Mouse (Mus musculus): ENCODE results near the gene Unkl. TPM values are rescaled to one million over a fixed set of nuclear protein-coding genes. Genes with fewer than 3 reads are reported as not detected.

Gene Unkl
- polyA plus RNA-seq (2016; fragmentation: Nextera tagmentation; extraction: Ambion mirVana), result 8.0 and 8.3 TPM in 2 replicates

DNA sequence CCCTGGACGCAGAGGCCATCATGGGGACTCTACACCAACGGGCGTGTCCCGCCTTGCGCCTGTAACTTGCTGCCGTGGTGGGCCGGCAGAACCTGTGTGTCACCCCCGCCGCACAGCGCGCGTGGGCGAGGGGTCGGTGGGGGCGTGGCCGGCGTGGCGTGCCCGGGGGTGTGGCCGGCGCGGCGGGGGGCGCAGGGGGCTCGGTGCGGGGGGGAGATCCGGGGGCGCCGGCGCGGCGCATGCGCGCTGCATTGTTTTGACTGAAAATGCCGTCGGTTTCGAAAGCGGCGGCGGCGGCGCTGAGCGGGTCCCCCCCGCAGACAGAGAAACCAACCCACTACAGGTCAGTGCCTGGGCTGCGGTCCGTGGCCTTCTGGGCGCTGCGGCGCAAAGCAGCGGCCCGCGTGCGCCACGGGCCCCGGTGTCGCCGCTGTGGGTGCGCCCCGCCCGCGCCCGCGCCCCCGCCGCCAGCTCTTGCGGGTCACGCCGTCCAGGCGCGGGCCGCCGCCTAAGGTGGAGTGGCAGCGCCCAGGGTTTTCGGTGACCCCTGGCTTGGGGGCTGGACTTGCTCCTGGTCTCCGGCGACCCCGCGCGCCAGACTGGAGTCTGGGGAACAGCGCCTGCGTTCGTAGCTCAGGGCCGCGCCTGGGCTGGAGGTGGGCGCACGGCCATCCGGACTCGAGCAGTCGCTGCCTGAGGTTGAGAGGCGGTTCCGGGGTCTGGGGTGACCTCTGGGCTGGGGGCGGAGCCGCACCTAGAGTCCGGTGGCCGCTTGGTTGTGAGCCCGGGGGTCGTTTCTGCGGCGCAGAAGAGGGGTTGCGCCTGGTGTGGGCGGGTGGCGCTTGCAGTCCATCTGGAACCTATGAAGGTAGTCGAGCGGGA, at the start of gene Unkl:
Gene Unkl, plus strand, starts transcription at position 248 of the 882 bp plus-strand sequence.
- H3K4me1 ChIP-seq, result peaks cover 53% of the 10 kb centered on the region
- DNase-seq (ENCODE audit: extremely low spot score, low spot score), result peak; percentile 67
- H3K27me3 ChIP-seq (ENCODE audit: poor library complexity, severe bottlenecking), result no peaks in the 10 kb centered on the region
- H3K36me3 ChIP-seq (replicated peaks), result peaks cover 35% of the 10 kb centered on the region
- no peaks in the 10 kb centered on the region for H3K9me3 ChIP-seq
- WGBS, result under 1% methylated on average over 103 of the region's 104 CpGs
- H3K27ac ChIP-seq, result peak within 1 kb of the TSS; percentile 92
- peak within 1 kb of the TSS; percentile 90 for H3K4me3 ChIP-seq

- WGBS, result 92% methylated on average over 1 of the region's 1 CpGs
- Histone ChIP-seq H3K4me3 (no peak overlapping the region), H3K36me3 (replicated peaks) (peaks cover 10% of the 10 kb centered on the region), H3K9me3 (no peaks in the 10 kb centered on the region), H3K27ac (no peak overlapping the region), H3K27me3 (ENCODE audit: poor library complexity, severe bottlenecking) (no peaks in the 10 kb centered on the region), H3K4me1 (peaks cover 14% of the 10 kb centered on the region)
- no peak for DNase-seq (ENCODE audit: extremely low spot score, low spot score)
Measured at GRCm38 (mm10) chr17:25138803-25139202, 49.4 kb upstream of the Unkl start.

GRCm38 (mm10) chr17:25139960-25140359, 48.2 kb upstream of the Unkl start:
- H3K27me3 ChIP-seq (ENCODE audit: poor library complexity, severe bottlenecking), result no peaks in the 10 kb centered on the region
- H3K4me1 ChIP-seq, result peaks cover 3% of the 10 kb centered on the region; the same call in 1 of the 2 replicates
- H3K9me3 ChIP-seq, result no peaks in the 10 kb centered on the region
- WGBS, result 69% methylated on average over 4 of the region's 4 CpGs
- no peak for DNase-seq (ENCODE audit: extremely low spot score, low spot score)
- no peak overlapping the region for H3K27ac ChIP-seq
- no peak overlapping the region for H3K4me3 ChIP-seq
- peaks cover 21% of the 10 kb centered on the region for H3K36me3 ChIP-seq (replicated peaks)

DNA sequence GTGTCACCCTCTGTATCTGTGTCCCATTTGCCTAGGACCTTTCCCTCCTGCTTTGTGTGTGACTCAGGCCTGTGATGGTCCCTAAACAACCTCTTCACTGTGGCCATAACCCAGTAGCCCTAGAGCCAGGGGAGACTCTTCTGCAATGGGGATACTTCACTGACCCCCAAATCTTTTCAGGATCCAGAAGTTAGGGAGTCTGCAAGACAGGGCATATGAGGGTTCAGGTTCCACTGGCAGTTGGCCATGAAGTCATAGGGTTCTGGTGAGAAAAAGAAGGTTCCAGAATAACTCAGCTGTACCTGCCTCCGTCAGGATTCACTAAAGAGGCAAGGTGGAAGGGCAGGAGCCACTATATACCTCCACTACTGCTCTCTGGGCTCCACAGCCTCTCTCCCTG, 26.0 kb upstream of the Unkl start, which contains the start of gene Ccdc154:
Gene Ccdc154, plus strand, starts transcription at position 301 of the 400 bp plus-strand sequence.
- no peaks in the 10 kb centered on the region for H3K27me3 ChIP-seq (ENCODE audit: poor library complexity, severe bottlenecking)
- H3K4me3 ChIP-seq, result no peak within 1 kb of the TSS
- WGBS, result 81% methylated on average over 1 of the region's 1 CpGs
- no peak within 1 kb of the TSS for H3K27ac ChIP-seq
- no peaks in the 10 kb centered on the region for H3K4me1 ChIP-seq
- peaks cover 42% of the 10 kb centered on the region for H3K36me3 ChIP-seq (replicated peaks)
- no peak for DNase-seq (ENCODE audit: extremely low spot score, low spot score)
- no peaks in the 10 kb centered on the region for H3K9me3 ChIP-seq

DNA sequence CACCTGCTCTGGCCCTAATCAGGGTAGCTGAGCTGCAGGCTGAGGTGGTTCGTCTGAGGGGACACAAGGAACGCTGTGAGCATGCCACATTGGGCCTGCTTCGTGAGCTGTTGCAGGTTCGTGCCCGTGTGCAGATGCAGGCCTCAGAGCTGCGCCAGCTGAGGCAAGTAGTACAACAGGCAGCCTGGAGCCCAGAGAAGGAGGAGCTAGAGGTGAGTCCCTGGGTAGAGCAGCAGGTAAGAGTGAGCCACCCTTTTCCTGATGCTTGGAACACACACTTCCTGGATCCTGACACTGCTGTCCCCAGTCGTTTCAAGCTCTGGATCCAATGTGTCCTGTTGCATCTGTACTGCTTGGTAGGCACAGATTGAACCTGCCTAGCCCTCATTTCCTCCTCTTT, 24.8 kb upstream of the Unkl start:
- DNase-seq (ENCODE audit: extremely low spot score, low spot score), result no peak
- 79% methylated on average over 7 of the region's 7 CpGs for WGBS
- Histone ChIP-seq H3K9me3 (no peaks in the 10 kb centered on the region), H3K27ac (no peak overlapping the region), H3K27me3 (ENCODE audit: poor library complexity, severe bottlenecking) (no peaks in the 10 kb centered on the region), H3K4me1 (no peaks in the 10 kb centered on the region), H3K36me3 (replicated peaks) (peaks cover 32% of the 10 kb centered on the region), H3K4me3 (no peak overlapping the region)

- H3K9me3 ChIP-seq, result no peaks in the 10 kb centered on the region
- no peak overlapping the region for H3K4me3 ChIP-seq
- no peaks in the 10 kb centered on the region for H3K27me3 ChIP-seq (ENCODE audit: poor library complexity, severe bottlenecking)
- no peak overlapping the region for H3K27ac ChIP-seq
- DNase-seq (ENCODE audit: extremely low spot score, low spot score), result no peak
- H3K36me3 ChIP-seq (replicated peaks), result peaks cover 21% of the 10 kb centered on the region
- no peaks in the 10 kb centered on the region for H3K4me1 ChIP-seq
- 88% methylated on average over 3 of the region's 3 CpGs for WGBS
Measured at GRCm38 (mm10) chr17:25164770-25165169, 23.4 kb upstream of the Unkl start.

DNA sequence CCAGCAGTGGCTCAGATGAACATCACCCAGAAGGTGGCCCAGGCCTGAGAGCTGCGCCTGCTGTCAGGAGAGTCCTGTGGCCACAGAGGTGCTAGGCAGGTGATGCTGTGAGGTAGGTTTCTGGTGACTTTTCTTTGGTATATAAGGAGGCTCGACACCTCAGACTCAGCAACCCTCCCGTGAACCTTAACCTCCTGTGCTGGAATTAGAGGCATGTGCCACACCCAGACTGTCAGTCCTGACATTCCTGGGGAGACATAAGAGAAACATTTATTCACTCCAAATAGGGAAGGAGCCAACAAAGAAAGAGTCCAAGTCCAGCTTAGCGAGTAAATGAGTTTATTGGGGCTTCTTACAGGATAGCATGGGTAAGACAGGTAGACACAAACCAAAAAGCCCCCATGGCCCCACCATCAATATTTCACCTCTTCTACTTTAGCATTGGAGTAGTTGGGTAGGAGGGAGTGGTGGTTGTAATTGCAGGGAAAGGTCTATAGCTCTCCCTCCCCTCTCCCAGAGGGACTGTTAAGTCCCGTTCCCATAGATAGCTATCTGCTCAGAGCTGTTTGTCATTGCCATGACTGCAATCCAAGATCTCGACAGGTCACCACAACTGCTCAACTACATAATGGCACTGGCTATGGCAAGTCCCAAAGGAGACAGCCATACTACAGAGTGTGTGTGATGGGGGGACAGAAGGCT, 22.1 kb upstream of the Unkl start:
- peaks cover 7% of the 10 kb centered on the region for H3K36me3 ChIP-seq (replicated peaks)
- H3K9me3 ChIP-seq, result no peaks in the 10 kb centered on the region
- H3K27ac ChIP-seq, result no peak overlapping the region
- WGBS, result 75% methylated on average over 6 of the region's 6 CpGs
- H3K4me3 ChIP-seq, result no peak overlapping the region
- DNase-seq (ENCODE audit: extremely low spot score, low spot score), result no peak
- H3K4me1 ChIP-seq, result no peaks in the 10 kb centered on the region
- H3K27me3 ChIP-seq (ENCODE audit: poor library complexity, severe bottlenecking), result no peaks in the 10 kb centered on the region

GRCm38 (mm10) chr17:25169706-25170105, 18.5 kb upstream of the Unkl start:
- DNase-seq (ENCODE audit: extremely low spot score, low spot score), result no peak
- Histone ChIP-seq H3K36me3 (replicated peaks) (no peaks in the 10 kb centered on the region), H3K9me3 (no peaks in the 10 kb centered on the region), H3K27me3 (ENCODE audit: poor library complexity, severe bottlenecking) (no peaks in the 10 kb centered on the region), H3K4me1 (no peaks in the 10 kb centered on the region), H3K27ac (no peak overlapping the region), H3K4me3 (no peak overlapping the region)
- WGBS, result 94% methylated on average over 2 of the region's 2 CpGs

DNA sequence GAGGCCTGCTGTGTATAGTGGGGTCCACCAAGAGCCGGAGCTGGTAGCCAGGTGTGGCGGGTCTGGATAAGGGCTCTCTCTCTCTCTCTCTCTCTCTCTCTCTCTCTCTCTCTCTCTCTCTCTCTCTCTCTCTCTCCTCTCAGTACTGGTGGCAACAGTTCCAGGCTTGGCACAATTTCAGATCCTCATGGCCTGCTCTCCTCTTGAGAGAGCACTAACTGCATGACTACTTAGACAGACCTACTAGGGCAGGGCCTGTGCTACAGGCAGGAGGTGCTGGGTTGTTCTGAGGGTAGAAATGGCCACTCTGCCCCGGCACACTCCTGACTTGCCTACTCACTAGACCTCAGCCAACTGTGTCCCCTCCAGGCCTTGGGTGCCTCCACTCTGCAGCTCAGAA, 15.6 kb upstream of the Unkl start:
- no peak for DNase-seq (ENCODE audit: extremely low spot score, low spot score)
- no peak overlapping the region for H3K27ac ChIP-seq
- H3K27me3 ChIP-seq (ENCODE audit: poor library complexity, severe bottlenecking), result no peaks in the 10 kb centered on the region
- 80% methylated on average over 3 of the region's 3 CpGs for WGBS
- no peak overlapping the region for H3K4me3 ChIP-seq
- H3K4me1 ChIP-seq, result peaks cover 8% of the 10 kb centered on the region
- H3K36me3 ChIP-seq (replicated peaks), result no peaks in the 10 kb centered on the region
- no peaks in the 10 kb centered on the region for H3K9me3 ChIP-seq

DNA sequence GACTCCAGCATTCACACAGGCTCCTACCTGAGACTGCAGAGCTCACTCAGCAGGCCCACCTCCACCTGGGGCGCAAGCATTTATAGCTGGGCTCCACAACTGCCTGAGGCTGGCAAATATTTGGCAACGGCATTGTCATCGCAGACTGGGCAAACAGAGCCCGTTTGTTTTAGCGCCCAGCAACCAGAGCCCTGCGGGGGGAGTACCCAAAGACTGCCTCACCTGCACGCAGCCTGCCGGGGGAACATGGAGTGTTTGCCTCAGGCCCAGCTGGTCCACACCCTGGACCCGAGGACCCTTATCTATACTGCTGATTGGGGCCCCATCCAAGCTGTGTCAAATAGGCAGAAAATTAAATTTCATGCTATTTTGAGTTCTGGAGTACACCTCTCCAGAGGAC, 12.8 kb upstream of the Unkl start, which contains the start of gene Gm38655:
Gene Gm38655, minus strand, starts transcription at position 61 of the 400 bp plus-strand sequence.
- no peak for DNase-seq (ENCODE audit: extremely low spot score, low spot score)
- Histone ChIP-seq H3K27ac (no peak within 1 kb of the TSS), H3K4me1 (peaks cover 8% of the 10 kb centered on the region), H3K9me3 (no peaks in the 10 kb centered on the region), H3K36me3 (replicated peaks) (no peaks in the 10 kb centered on the region), H3K4me3 (no peak within 1 kb of the TSS), H3K27me3 (ENCODE audit: poor library complexity, severe bottlenecking) (0 out of 2 replicates have a peak, but pooled peaks cover 5% of the 10 kb centered on the region)
- WGBS, result 74% methylated on average over 9 of the region's 9 CpGs

- H3K4me3 ChIP-seq, result peak overlapping the region; percentile 79
- DNase-seq (ENCODE audit: extremely low spot score, low spot score), result no peak
- peaks cover 43% of the 10 kb centered on the region for H3K4me1 ChIP-seq
- H3K27ac ChIP-seq, result no peak overlapping the region; the same call in 1 of the 2 replicates
- H3K27me3 ChIP-seq (ENCODE audit: poor library complexity, severe bottlenecking), result no peaks in the 10 kb centered on the region; the same call in 1 of the 2 replicates
- H3K9me3 ChIP-seq, result no peaks in the 10 kb centered on the region
- peaks cover 13% of the 10 kb centered on the region; the same call in 1 of the 2 replicates for H3K36me3 ChIP-seq (replicated peaks)
Measured at GRCm38 (mm10) chr17:25183232-25183631, 5.0 kb upstream of the Unkl start.

- peak within 1 kb of the TSS; percentile 94 for H3K27ac ChIP-seq
- H3K4me3 ChIP-seq, result peak within 1 kb of the TSS; percentile 79
- DNase-seq (ENCODE audit: extremely low spot score, low spot score), result peak; percentile 98
- H3K4me1 ChIP-seq, result peaks cover 49% of the 10 kb centered on the region
- H3K36me3 ChIP-seq (replicated peaks), result peaks cover 13% of the 10 kb centered on the region; the same call in 1 of the 2 replicates
- no peaks in the 10 kb centered on the region for H3K9me3 ChIP-seq
- WGBS, result under 1% methylated on average over 50 of the region's 50 CpGs
- no peaks in the 10 kb centered on the region; the same call in 1 of the 2 replicates for H3K27me3 ChIP-seq (ENCODE audit: poor library complexity, severe bottlenecking)
Measured at GRCm38 (mm10) chr17:25184129-25184691, 4.0 kb upstream of the Unkl start, which contains the start of gene BC003965. TSS of gene BC003965 (plus strand) at chr17:25184554.
